Mouse (Mus musculus): Measurements from ENCODE around the gene Gpx4.

DNA sequence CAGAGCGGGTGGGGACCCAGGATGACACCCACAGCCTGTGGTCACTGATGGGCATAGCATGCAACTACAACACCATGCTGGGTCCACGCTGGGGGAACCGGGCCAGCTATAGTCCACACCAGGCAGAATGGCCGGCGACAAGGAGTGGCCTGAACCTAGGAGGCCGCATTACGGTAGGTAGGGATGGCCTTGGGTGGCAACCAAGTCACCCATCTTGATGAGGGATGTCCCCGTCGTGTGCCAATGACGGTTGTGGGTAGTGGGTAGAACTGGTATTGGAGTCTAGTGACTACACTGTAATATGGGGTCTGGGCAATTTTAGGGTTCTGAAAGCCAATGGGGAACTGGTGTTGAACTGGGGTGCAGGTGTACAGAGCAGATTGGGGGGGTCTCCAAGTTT is 30.0 kb upstream of the Gpx4 start:
- TF ChIP-seq POLR2A (IDR thresholded peaks at IDR 0.05; ENCODE audit: insufficient read depth, low read depth, low read length), result no peak
- no peak for TF ChIP-seq CTCF (IDR thresholded peaks at IDR 0.05; ENCODE audit: insufficient read depth, low read depth, low read length)

All from olfactory bulb, adult 2 months (tissue).